Mouse (Mus musculus): Measurements from ENCODE around the gene Rnf39. TPM values are rescaled to one million over a fixed set of nuclear protein-coding genes. Genes with fewer than 3 reads are reported as not detected.

Gene Rnf39
- 10 to 100 TPM in 1 of 2 experiments, 1 to 10 TPM in 1; 8.2 to 12.5 TPM for total RNA-seq (2021)
- long read RNA-seq, experiment 1, transcript Rnf39-201 (4 exons, 1,579 nt), result major isoform, 8 of 8 reads
- long read RNA-seq, experiment 1, partial matches to known transcripts, result 0 of 8 reads
- long read RNA-seq, experiment 1, other reads (novel, unspliced or antisense), result 0 of 8 reads
- long read RNA-seq, experiment 2, transcript Rnf39-201 (4 exons, 1,579 nt), result major isoform, 7 of 10 reads
- long read RNA-seq, experiment 2, partial matches to known transcripts, result 0 of 10 reads
- long read RNA-seq, experiment 2, other reads (novel, unspliced or antisense), result 0 of 10 reads

GRCm38 (mm10) chr17:36942791-36943471 is at the start of gene Rnf39:
TSS of gene Rnf39 (plus strand) at chr17:36942918.
- H3K27ac ChIP-seq, result peak within 1 kb of the TSS; percentile 89
- intact Hi-C loops (cut with DNase I), result loop anchor here (1.0 to 2.0 kb wide), 2 partner anchors 14 to 15 kb away; partner anchors contain the start of genes Znrd1 and Znrd1as
- peak within 1 kb of the TSS; percentile 58 for H3K4me3 ChIP-seq
- peak in 1 of 2 experiments; percentile 59 for DNase-seq (ENCODE audit: extremely low spot score in 1 of 2, low spot score in 2 of 2)
- TF ChIP-seq CTCF (IDR thresholded peaks at IDR 0.05), result no peak

GRCm38 (mm10) chr17:36893387-36893786 is 49.3 kb upstream of the Rnf39 start:
- Histone ChIP-seq H3K27ac (no peak overlapping the region), H3K4me3 (no peak overlapping the region)
- no peak for TF ChIP-seq CTCF (IDR thresholded peaks at IDR 0.05)
- intact Hi-C loops (cut with DNase I), result loop anchor here (2.0 kb wide), 2 partner anchors 21 to 301 kb away; no protein-coding TSS in a partner anchor
- DNase-seq (ENCODE audit: extremely low spot score in 1 of 2, low spot score in 2 of 2), result no peak

- Histone ChIP-seq H3K4me3 (no peak overlapping the region), H3K27ac (no peak overlapping the region)
- peak; percentile 16 to 27 for DNase-seq (ENCODE audit: extremely low spot score in 1 of 2, low spot score in 2 of 2)
- intact Hi-C loops (cut with DNase I), result no loop called here
- peak; percentile 74 for TF ChIP-seq CTCF (IDR thresholded peaks at IDR 0.05)
These were observed 46.1 kb upstream of the Rnf39 start for GRCm38 (mm10) chr17:36896583-36896982.

GRCm38 (mm10) chr17:36897065-36897464 is 45.7 kb upstream of the Rnf39 start:
- intact Hi-C loops (cut with DNase I), result no loop called here
- no peak overlapping the region for H3K27ac ChIP-seq
- TF ChIP-seq CTCF (IDR thresholded peaks at IDR 0.05), result no peak
- no peak for DNase-seq (ENCODE audit: extremely low spot score in 1 of 2, low spot score in 2 of 2)
- H3K4me3 ChIP-seq, result no peak overlapping the region

- H3K27ac ChIP-seq, result no peak within 1 kb of the TSS
- intact Hi-C loops (cut with DNase I), result no loop called here
- DNase-seq (ENCODE audit: extremely low spot score in 1 of 2, low spot score in 2 of 2), result no peak
These were observed 45.0 kb upstream of the Rnf39 start, which contains the start of gene Trim31 for GRCm38 (mm10) chr17:36897552-36898205. TSS of gene Trim31 (plus strand) at chr17:36898118.

GRCm38 (mm10) chr17:36899376-36899775 is 43.3 kb upstream of the Rnf39 start:
- no peak for TF ChIP-seq CTCF (IDR thresholded peaks at IDR 0.05)
- no peak overlapping the region for H3K4me3 ChIP-seq
- intact Hi-C loops (cut with DNase I), result no loop called here
- DNase-seq (ENCODE audit: extremely low spot score in 1 of 2, low spot score in 2 of 2), result no peak
- H3K27ac ChIP-seq, result no peak overlapping the region

More at GRCm38 (mm10) chr17:36897552-36898205, 45.0 kb upstream of the Rnf39 start, which contains the start of gene Trim31:
- TF ChIP-seq CTCF (IDR thresholded peaks at IDR 0.05), result no peak
- H3K4me3 ChIP-seq, result no peak within 1 kb of the TSS

- peak in 1 of 2 experiments; percentile 28 for DNase-seq (ENCODE audit: extremely low spot score in 1 of 2, low spot score in 2 of 2)
These were observed 42.7 kb upstream of the Rnf39 start for GRCm38 (mm10) chr17:36900001-36900400.

GRCm38 (mm10) chr17:36900691-36901090 is 42.0 kb upstream of the Rnf39 start:
- no peak for DNase-seq (ENCODE audit: extremely low spot score in 1 of 2, low spot score in 2 of 2)
- no peak overlapping the region for H3K27ac ChIP-seq
- peak; percentile 26 for TF ChIP-seq CTCF (IDR thresholded peaks at IDR 0.05)
- intact Hi-C loops (cut with DNase I), result no loop called here
- no peak overlapping the region for H3K4me3 ChIP-seq

More at GRCm38 (mm10) chr17:36900001-36900400, 42.7 kb upstream of the Rnf39 start:
- Histone ChIP-seq H3K27ac (no peak overlapping the region), H3K4me3 (no peak overlapping the region)
- no peak for TF ChIP-seq CTCF (IDR thresholded peaks at IDR 0.05)
- intact Hi-C loops (cut with DNase I), result no loop called here

- Histone ChIP-seq H3K4me3 (no peak overlapping the region), H3K27ac (no peak overlapping the region)
- TF ChIP-seq CTCF (IDR thresholded peaks at IDR 0.05), result no peak
- intact Hi-C loops (cut with DNase I), result no loop called here
- no peak for DNase-seq (ENCODE audit: extremely low spot score in 1 of 2, low spot score in 2 of 2)
These were observed 39.1 kb upstream of the Rnf39 start for GRCm38 (mm10) chr17:36903651-36904050.

- TF ChIP-seq CTCF (IDR thresholded peaks at IDR 0.05), result no peak
- intact Hi-C loops (cut with DNase I), result no loop called here
- H3K27ac ChIP-seq, result no peak overlapping the region
- no peak overlapping the region for H3K4me3 ChIP-seq
- DNase-seq (ENCODE audit: extremely low spot score in 1 of 2, low spot score in 2 of 2), result no peak
These were observed 34.5 kb upstream of the Rnf39 start for GRCm38 (mm10) chr17:36908235-36908634.

- Histone ChIP-seq H3K27ac (no peak overlapping the region), H3K4me3 (no peak overlapping the region)
- TF ChIP-seq CTCF (IDR thresholded peaks at IDR 0.05), result no peak
- intact Hi-C loops (cut with DNase I), result no loop called here
- DNase-seq (ENCODE audit: extremely low spot score in 1 of 2, low spot score in 2 of 2), result no peak
These were observed 32.9 kb upstream of the Rnf39 start for GRCm38 (mm10) chr17:36909802-36910201.

GRCm38 (mm10) chr17:36912031-36912430 is 30.7 kb upstream of the Rnf39 start:
- no peak overlapping the region for H3K4me3 ChIP-seq
- intact Hi-C loops (cut with DNase I), result no loop called here
- H3K27ac ChIP-seq, result no peak overlapping the region
- TF ChIP-seq CTCF (IDR thresholded peaks at IDR 0.05), result no peak
- DNase-seq (ENCODE audit: extremely low spot score in 1 of 2, low spot score in 2 of 2), result no peak

Measured in left cerebral cortex, adult 2 months (tissue).